Mouse (Mus musculus): Measurements from ENCODE around the gene Scgb1b30.

- TF ChIP-seq CTCF (IDR thresholded peaks at IDR 0.05; ENCODE audit: control insufficient read depth, insufficient read depth, low read length) (no peak), POLR2A (IDR thresholded peaks at IDR 0.05; ENCODE audit: borderline replicate concordance, control insufficient read depth, low read depth, low read length) (no peak)
These were observed 36.7 kb downstream of the Scgb1b30 start for GRCm38 (mm10) chr7:34131959-34132354.

All from bone marrow, adult 2 months (tissue).